Mouse (Mus musculus): ENCODE measurements at regions not wholly inside any gene's neighbourhood (a gene's known extent, or its start where the extent isn't known, plus 50 kb on each side); places are given as distances from the start of the nearest gene placed in this dataset.

DNA sequence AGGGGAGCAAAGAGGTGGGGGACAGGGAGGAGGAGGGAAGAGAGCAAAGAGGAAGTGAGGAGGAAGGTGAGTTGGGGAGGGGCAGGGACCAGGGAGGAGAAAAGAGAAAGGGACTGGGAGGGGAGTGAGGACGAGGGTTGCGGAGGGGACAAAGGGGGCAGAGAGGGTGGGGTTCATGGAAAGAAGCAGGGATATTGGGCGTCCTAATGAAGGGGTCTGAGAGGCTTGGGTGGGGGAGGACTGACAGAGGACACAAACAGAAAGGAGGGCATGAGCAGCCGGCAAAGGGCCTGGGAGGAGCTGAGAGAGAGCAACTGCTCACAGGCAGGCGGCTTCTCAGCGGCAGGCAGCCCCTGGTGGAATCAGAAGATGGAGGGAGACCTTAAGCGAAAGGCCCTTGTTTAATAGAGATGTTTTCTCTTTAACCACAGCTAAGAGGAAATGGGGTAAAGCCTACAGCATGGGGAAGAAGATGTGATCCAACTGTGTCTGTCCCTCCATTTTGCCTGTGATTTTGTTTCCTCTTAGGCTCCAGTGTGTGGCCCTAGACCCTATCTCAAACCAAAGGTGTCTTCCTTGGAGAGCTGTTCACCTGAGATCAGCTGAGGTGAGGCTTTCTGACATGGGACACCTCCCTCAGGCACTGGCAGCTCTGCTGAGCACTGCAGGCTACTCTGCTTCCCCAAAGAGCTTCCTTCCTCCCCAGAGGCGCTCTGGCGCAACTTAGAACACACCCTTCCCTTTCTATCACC lies 203.1 kb downstream of the Pten start:
- H3K36me3 ChIP-seq (replicated peaks) = no peaks in the 10 kb centered on the region
- H3K4me3 ChIP-seq (ENCODE audit: low read depth, low read length) = peak overlapping the region; percentile 18; the same call in 1 of the 2 replicates
- TF ChIP-seq CTCF (IDR thresholded peaks at IDR 0.05; ENCODE audit: low read depth, low read length) (no peak), GATA1 (IDR thresholded peaks at IDR 0.05; ENCODE audit: borderline replicate concordance, low read length) (no peak), POLR2AphosphoS5 (IDR thresholded peaks at IDR 0.05; ENCODE audit: insufficient replicate concordance, low read depth, low read length) (no peak), TAL1 (conservative IDR thresholded peaks at IDR 0.05; ENCODE audit: low read depth, low read length) (no peak), GATA2 (IDR thresholded peaks at IDR 0.05; ENCODE audit: borderline replicate concordance, low read depth, low read length) (no peak)
- peaks cover 50% of the 10 kb centered on the region for H3K4me1 ChIP-seq (ENCODE audit: insufficient read depth, low read depth, low read length)
- no peaks in the 10 kb centered on the region for H3K9me3 ChIP-seq (replicated peaks)
- peaks cover 29% of the 10 kb centered on the region for H3K27me3 ChIP-seq (ENCODE audit: insufficient read depth, low read length)
- DNase-seq (ENCODE audit: low spot score) (no peak), ATAC-seq (ENCODE audit: extremely low read depth, insufficient number of reproducible peaks, low FRiP score, poor library complexity, severe bottlenecking) (no peak)

DNA sequence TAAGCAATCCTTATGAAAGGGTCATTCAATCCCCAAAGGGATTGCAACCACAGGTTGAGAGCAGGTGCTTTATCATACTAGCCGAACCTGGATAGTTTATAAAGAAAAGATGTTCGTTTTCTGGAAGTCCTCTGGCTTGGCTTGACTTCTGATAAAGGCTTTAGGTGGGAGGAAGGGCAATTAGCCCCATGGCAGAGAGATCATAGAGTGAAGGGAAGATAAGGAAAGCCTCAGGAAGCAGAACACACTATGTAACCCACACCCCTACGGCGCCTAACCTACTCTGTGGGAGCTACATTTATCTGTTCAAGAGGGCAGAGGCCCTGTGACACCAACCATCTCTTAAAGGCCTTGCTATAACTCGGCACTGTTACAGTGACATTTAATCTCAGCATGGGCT lies 204.2 kb downstream of the Pten start:
- no peak for ATAC-seq (ENCODE audit: extremely low read depth, insufficient number of reproducible peaks, low FRiP score, poor library complexity, severe bottlenecking)
- TF ChIP-seq CTCF (IDR thresholded peaks at IDR 0.05; ENCODE audit: low read depth, low read length) (no peak), TAL1 (conservative IDR thresholded peaks at IDR 0.05; ENCODE audit: low read depth, low read length) (no peak), GATA2 (IDR thresholded peaks at IDR 0.05; ENCODE audit: borderline replicate concordance, low read depth, low read length) (no peak), GATA1 (IDR thresholded peaks at IDR 0.05; ENCODE audit: borderline replicate concordance, low read length) (no peak), POLR2AphosphoS5 (IDR thresholded peaks at IDR 0.05; ENCODE audit: insufficient replicate concordance, low read depth, low read length) (no peak)
- peaks cover 42% of the 10 kb centered on the region for H3K4me1 ChIP-seq (ENCODE audit: insufficient read depth, low read depth, low read length)
- no peak for DNase-seq (ENCODE audit: low spot score)
- H3K9me3 ChIP-seq (replicated peaks) = no peaks in the 10 kb centered on the region
- H3K36me3 ChIP-seq (replicated peaks) = no peaks in the 10 kb centered on the region
- H3K27me3 ChIP-seq (ENCODE audit: insufficient read depth, low read length) = peaks cover 33% of the 10 kb centered on the region
- no peak overlapping the region for H3K4me3 ChIP-seq (ENCODE audit: low read depth, low read length)

DNA sequence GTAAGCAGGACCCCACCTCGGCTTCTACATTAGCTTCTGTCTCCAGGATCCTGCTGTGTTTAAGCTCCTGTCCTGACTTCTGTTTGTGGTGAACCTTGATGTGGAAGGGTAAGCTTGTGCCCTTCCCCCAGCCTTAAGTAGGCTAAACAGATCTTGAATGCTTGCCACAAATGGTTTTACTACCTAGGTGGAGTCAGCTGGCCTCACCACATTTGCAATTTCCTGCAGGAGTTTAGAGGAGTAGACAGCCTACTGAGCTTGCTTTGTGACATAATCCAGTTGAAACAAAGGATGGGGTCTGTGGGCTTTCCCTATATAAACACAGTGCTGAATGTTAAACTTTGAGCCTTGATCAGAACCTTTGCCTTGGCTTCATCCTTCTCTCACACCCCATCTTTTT lies 206.7 kb downstream of the Pten start:
- H3K9me3 ChIP-seq (replicated peaks) = no peaks in the 10 kb centered on the region
- H3K4me3 ChIP-seq (ENCODE audit: low read depth, low read length) = no peak overlapping the region
- H3K36me3 ChIP-seq (replicated peaks) = no peaks in the 10 kb centered on the region
- no peak for TF ChIP-seq TAL1 (conservative IDR thresholded peaks at IDR 0.05; ENCODE audit: low read depth, low read length)
- no peak for TF ChIP-seq GATA1 (IDR thresholded peaks at IDR 0.05; ENCODE audit: borderline replicate concordance, low read length)
- no peak for TF ChIP-seq POLR2AphosphoS5 (IDR thresholded peaks at IDR 0.05; ENCODE audit: insufficient replicate concordance, low read depth, low read length)
- DNase-seq (ENCODE audit: low spot score) (no peak), ATAC-seq (ENCODE audit: extremely low read depth, insufficient number of reproducible peaks, low FRiP score, poor library complexity, severe bottlenecking) (no peak)
- peaks cover 22% of the 10 kb centered on the region for H3K27me3 ChIP-seq (ENCODE audit: insufficient read depth, low read length)
- peaks cover 28% of the 10 kb centered on the region for H3K4me1 ChIP-seq (ENCODE audit: insufficient read depth, low read depth, low read length)

DNA sequence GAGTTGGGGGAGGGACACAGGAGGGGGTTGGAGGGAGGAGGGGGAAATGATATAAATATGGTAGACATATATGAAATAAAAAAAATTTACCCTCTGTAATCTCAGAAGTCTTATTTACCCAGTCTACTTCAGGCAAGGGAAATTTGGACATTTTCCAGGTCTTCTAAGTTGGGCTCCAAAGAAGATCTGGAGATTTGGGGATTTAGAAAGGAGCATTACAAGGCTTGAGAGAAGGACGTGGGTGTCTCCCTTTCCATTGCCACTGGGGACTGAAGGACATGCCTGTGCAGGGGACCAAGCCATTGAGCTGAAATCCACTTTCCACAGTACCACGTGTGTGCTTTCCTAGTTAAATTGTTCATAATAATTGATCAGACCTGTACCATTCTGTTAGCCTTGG lies 208.2 kb downstream of the Pten start:
- Histone ChIP-seq H3K36me3 (replicated peaks) (no peaks in the 10 kb centered on the region), H3K27me3 (ENCODE audit: insufficient read depth, low read length) (peaks cover 20% of the 10 kb centered on the region), H3K9me3 (replicated peaks) (no peaks in the 10 kb centered on the region), H3K4me1 (ENCODE audit: insufficient read depth, low read depth, low read length) (peaks cover 20% of the 10 kb centered on the region), H3K4me3 (ENCODE audit: low read depth, low read length) (no peak overlapping the region)
- no peak for TF ChIP-seq GATA2 (IDR thresholded peaks at IDR 0.05; ENCODE audit: borderline replicate concordance, low read depth, low read length)
- TF ChIP-seq POLR2AphosphoS5 (IDR thresholded peaks at IDR 0.05; ENCODE audit: insufficient replicate concordance, low read depth, low read length) = no peak
- TF ChIP-seq TAL1 (conservative IDR thresholded peaks at IDR 0.05; ENCODE audit: low read depth, low read length) = no peak
- TF ChIP-seq GATA1 (IDR thresholded peaks at IDR 0.05; ENCODE audit: borderline replicate concordance, low read length) = no peak
- TF ChIP-seq CTCF (IDR thresholded peaks at IDR 0.05; ENCODE audit: low read depth, low read length) = no peak
- DNase-seq (ENCODE audit: low spot score) = no peak
- ATAC-seq (ENCODE audit: extremely low read depth, insufficient number of reproducible peaks, low FRiP score, poor library complexity, severe bottlenecking) = no peak

DNA sequence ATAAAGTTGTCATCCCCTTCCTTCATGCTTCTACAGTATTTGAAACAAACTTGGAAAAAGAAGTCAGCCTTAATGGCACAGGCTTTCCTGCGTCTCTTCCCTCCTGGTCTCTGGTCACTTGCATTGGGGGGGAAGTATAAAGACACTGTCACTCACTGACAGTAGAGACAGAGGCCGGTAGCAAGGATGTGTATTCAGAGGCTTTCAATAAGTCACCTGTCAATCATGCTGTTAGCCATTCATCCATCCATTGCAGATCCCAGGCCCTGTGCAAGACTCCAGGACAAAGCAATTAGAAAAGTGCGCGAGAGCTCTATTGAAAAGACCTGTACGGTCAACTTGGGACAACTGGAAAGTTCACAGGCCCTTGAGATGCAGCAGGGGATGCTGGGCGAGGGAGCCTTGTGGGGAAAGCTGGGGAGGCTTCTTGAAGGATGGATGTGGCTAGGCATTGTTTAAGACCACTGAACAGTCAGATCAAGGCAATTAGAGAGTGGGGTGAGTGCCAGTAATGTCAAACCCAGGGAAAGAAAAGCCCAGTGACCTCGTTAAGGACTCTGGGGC lies 212.0 kb downstream of the Pten start:
- H3K4me3 ChIP-seq (ENCODE audit: low read depth, low read length) = no peak overlapping the region
- TF ChIP-seq GATA1 (IDR thresholded peaks at IDR 0.05; ENCODE audit: borderline replicate concordance, low read length) (no peak), GATA2 (IDR thresholded peaks at IDR 0.05; ENCODE audit: borderline replicate concordance, low read depth, low read length) (no peak), TAL1 (conservative IDR thresholded peaks at IDR 0.05; ENCODE audit: low read depth, low read length) (no peak), POLR2AphosphoS5 (IDR thresholded peaks at IDR 0.05; ENCODE audit: insufficient replicate concordance, low read depth, low read length) (no peak), CTCF (IDR thresholded peaks at IDR 0.05; ENCODE audit: low read depth, low read length) (no peak)
- ATAC-seq (ENCODE audit: extremely low read depth, insufficient number of reproducible peaks, low FRiP score, poor library complexity, severe bottlenecking) (no peak), DNase-seq (ENCODE audit: low spot score) (no peak)
- H3K9me3 ChIP-seq (replicated peaks) = no peaks in the 10 kb centered on the region
- no peaks in the 10 kb centered on the region for H3K36me3 ChIP-seq (replicated peaks)
- H3K27me3 ChIP-seq (ENCODE audit: insufficient read depth, low read length) = peaks cover 28% of the 10 kb centered on the region
- H3K4me1 ChIP-seq (ENCODE audit: insufficient read depth, low read depth, low read length) = no peaks in the 10 kb centered on the region

DNA sequence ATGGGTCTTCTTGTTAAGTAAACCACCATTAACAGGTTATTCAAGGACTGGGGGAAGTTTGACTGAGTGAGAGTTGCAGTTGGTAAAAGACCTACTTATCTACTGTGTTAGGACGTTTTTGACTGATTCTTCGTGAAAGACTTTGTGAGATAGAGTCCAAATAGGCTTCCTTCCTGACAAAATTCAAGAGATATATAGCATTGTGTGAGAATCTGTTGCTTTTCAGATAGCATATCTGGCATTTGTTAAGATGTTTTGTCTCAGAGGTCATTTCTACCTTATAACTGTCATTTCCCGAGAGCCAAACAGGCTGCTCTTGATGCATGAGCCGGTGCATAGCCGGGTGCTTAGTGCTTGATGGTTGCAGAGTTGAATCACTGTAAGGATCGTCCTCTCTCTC lies 214.8 kb downstream of the Pten start:
- DNase-seq (ENCODE audit: low spot score) (no peak), ATAC-seq (ENCODE audit: extremely low read depth, insufficient number of reproducible peaks, low FRiP score, poor library complexity, severe bottlenecking) (no peak)
- peaks cover 6% of the 10 kb centered on the region; the same call in 1 of the 2 replicates for H3K4me1 ChIP-seq (ENCODE audit: insufficient read depth, low read depth, low read length)
- H3K36me3 ChIP-seq (replicated peaks) = no peaks in the 10 kb centered on the region
- H3K4me3 ChIP-seq (ENCODE audit: low read depth, low read length) = no peak overlapping the region
- peaks cover 30% of the 10 kb centered on the region for H3K27me3 ChIP-seq (ENCODE audit: insufficient read depth, low read length)
- TF ChIP-seq GATA2 (IDR thresholded peaks at IDR 0.05; ENCODE audit: borderline replicate concordance, low read depth, low read length) = no peak
- no peak for TF ChIP-seq TAL1 (conservative IDR thresholded peaks at IDR 0.05; ENCODE audit: low read depth, low read length)
- no peak for TF ChIP-seq GATA1 (IDR thresholded peaks at IDR 0.05; ENCODE audit: borderline replicate concordance, low read length)
- TF ChIP-seq POLR2AphosphoS5 (IDR thresholded peaks at IDR 0.05; ENCODE audit: insufficient replicate concordance, low read depth, low read length) = no peak
- no peak for TF ChIP-seq CTCF (IDR thresholded peaks at IDR 0.05; ENCODE audit: low read depth, low read length)
- no peaks in the 10 kb centered on the region for H3K9me3 ChIP-seq (replicated peaks)
